20 mouse cellular contexts compared by ENCODE assay signal in genomic region chr16:90517041-90517440, GRCm38 (mm10).
"Had no signal": no experiment of that assay in that cellular context is flagged by ENCODE, and none has a peak within 500 bp of the region (broad histone marks: within the 10 kb centered on the region; RNA-seq: fewer than 3 reads in every experiment).

No protein-coding gene starts in this region.

- H3K36me3 ChIP-seq: intestine, embryonic 15.5 days; kidney, embryonic 15.5 days; limb, embryonic 12.5 days; liver, embryonic 12.5 days; liver, embryonic 15.5 days; midbrain, embryonic 13.5 days had no signal

- H3K4me3 ChIP-seq: intestine, embryonic 15.5 days; kidney, embryonic 15.5 days; left cerebral cortex, adult 2 months; limb, embryonic 12.5 days; liver, embryonic 12.5 days; liver, embryonic 15.5 days; midbrain, embryonic 13.5 days had no signal

- H3K4me1 ChIP-seq: liver, embryonic 12.5 days; liver, embryonic 15.5 days had no signal

- H3K9me3 ChIP-seq: intestine, embryonic 15.5 days; kidney, embryonic 15.5 days; limb, embryonic 12.5 days; liver, embryonic 12.5 days; liver, embryonic 15.5 days; midbrain, embryonic 13.5 days had no signal

- H3K9ac ChIP-seq: intestine, embryonic 15.5 days; kidney, embryonic 15.5 days; limb, embryonic 12.5 days; liver, embryonic 12.5 days; liver, embryonic 15.5 days; midbrain, embryonic 13.5 days had no signal

- H3K4me2 ChIP-seq: intestine, embryonic 15.5 days; kidney, embryonic 15.5 days; limb, embryonic 12.5 days; liver, embryonic 12.5 days; liver, embryonic 15.5 days; midbrain, embryonic 13.5 days had no signal

- DNase-seq: kidney, adult 11 months; kidney, adult 8-10 months; kidney, postnatal 10 days; kidney, postnatal 36 days; layer of hippocampus, postnatal 36 days; liver; lung, adult 18-20 months; right cerebral cortex, postnatal 4 days; thymus, adult 2 months; thymus, postnatal 14 days; thymus, postnatal 4 days had no signal

- ATAC-seq: intestine, embryonic 15.5 days; liver, embryonic 12.5 days; midbrain, embryonic 13.5 days had no signal

- H3K27me3 ChIP-seq: intestine, embryonic 15.5 days; kidney, embryonic 15.5 days; limb, embryonic 12.5 days; liver, embryonic 12.5 days; liver, embryonic 15.5 days; midbrain, embryonic 13.5 days had no signal

- H3K27ac ChIP-seq: intestine, embryonic 15.5 days; kidney, embryonic 15.5 days; left cerebral cortex, adult 2 months; limb, embryonic 12.5 days; liver, embryonic 12.5 days; liver, embryonic 15.5 days; macrophage; midbrain, embryonic 13.5 days; stomach, postnatal 0 days had no signal
